Mouse (Mus musculus): ENCODE results near the gene Pcgf5.

Pcgf5 gene

DNA sequence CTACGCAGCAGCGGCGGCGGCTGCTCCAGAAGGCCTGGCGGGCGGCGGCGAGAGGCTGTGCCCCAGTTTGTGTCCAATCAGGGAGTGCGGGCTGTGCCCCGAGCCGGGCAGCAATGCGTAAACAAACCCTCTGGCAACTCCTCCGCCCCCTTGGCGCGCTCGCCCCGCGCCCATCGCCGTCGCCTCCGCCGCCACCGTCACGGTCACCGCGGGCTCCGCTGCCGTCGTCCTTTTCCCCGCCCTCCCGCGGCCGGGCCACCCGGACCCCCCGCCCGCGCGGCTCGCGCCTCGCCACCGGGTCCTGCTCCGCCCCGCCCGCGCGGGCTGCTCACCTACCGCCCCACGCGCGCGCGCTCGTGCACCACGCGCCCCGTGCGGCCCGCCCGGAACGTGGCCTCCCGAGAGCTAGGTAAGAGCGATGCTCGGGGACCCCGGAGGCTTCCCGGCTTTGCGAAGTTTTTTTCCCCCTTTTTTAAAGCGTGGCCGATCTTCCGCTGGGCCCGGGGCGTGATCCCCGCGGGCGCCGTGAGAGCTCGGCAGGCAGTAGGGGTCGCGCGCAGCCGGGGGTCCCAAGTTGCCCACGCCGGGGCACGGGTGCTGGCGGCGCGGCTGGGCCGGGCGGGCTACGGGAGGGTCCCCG is at the start of gene Pcgf5:
Pcgf5 (plus strand) TSS at position 149 of the 640 bp plus-strand sequence.
- peak; percentile 82 for DNase-seq (ENCODE audit: low read depth, low spot score)

GRCm38 (mm10) chr19:36305542-36305941 is 42.6 kb upstream of the Pcgf5 start:
- DNase-seq (ENCODE audit: low read depth, low spot score), result no peak

- no peak for DNase-seq (ENCODE audit: low read depth, low spot score)
These were observed 34.1 kb upstream of the Pcgf5 start for GRCm38 (mm10) chr19:36314010-36314409.

GRCm38 (mm10) chr19:36319735-36320134 is 28.4 kb upstream of the Pcgf5 start:
- DNase-seq (ENCODE audit: low read depth, low spot score), result no peak

DNA sequence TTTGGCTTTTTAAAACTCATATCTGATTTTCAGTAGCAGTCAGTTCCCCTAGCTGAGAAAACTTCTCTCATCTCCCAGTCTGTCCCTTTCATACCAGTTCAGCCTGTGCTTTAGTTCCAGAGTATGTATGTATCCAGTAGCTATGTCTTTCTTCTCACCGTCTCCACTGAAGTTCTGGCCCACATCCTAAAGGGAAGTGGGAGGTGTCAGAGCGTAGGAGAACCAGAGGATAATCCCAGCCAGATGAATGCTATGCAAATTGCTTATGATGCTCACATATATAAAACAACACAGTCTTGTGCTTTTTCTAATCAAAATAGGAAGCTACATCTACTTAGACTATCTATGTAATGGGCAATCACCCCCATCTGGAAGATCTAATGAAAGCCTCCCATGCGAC is 27.0 kb upstream of the Pcgf5 start:
- no peak for DNase-seq (ENCODE audit: low read depth, low spot score)

- no peak for DNase-seq (ENCODE audit: low read depth, low spot score)
These were observed 24.8 kb upstream of the Pcgf5 start for GRCm38 (mm10) chr19:36323326-36323725.

- no peak for DNase-seq (ENCODE audit: low read depth, low spot score)
These were observed 19.4 kb upstream of the Pcgf5 start for GRCm38 (mm10) chr19:36328678-36329077.

DNA sequence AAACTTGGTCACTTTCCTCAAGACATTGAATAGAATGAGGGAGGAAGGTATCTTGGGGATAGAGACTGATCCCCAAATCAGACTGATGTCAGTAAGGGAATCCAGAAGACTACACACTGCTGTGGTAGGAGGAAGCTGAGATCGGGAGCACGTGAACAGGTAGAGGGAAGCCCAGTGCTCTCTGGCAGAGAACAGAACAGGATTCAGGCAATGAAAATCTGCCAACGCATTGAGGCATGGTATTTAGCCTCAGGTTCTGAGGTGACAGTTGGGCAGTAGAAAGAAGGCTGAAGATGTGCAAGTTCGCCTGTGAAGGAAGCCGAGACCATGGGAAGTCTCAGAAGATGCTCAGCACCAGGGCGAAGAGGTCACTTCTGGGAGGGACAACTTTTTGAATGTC is 733 bp upstream of the Pcgf5 start:
- peak; percentile 32 for DNase-seq (ENCODE audit: low read depth, low spot score)

- no peak for DNase-seq (ENCODE audit: low read depth, low spot score)
These were observed 313 bp upstream of the Pcgf5 start for GRCm38 (mm10) chr19:36347831-36348160.

- DNase-seq (ENCODE audit: low read depth, low spot score), result peak; percentile 85
These were observed 835 bp downstream of the Pcgf5 start for GRCm38 (mm10) chr19:36348801-36349486.

GRCm38 (mm10) chr19:36349487-36349955 is 1.4 kb downstream of the Pcgf5 start:
- DNase-seq (ENCODE audit: low read depth, low spot score), result no peak

GRCm38 (mm10) chr19:36350181-36350580 is 2.1 kb downstream of the Pcgf5 start:
- DNase-seq (ENCODE audit: low read depth, low spot score), result peak; percentile 67

DNA sequence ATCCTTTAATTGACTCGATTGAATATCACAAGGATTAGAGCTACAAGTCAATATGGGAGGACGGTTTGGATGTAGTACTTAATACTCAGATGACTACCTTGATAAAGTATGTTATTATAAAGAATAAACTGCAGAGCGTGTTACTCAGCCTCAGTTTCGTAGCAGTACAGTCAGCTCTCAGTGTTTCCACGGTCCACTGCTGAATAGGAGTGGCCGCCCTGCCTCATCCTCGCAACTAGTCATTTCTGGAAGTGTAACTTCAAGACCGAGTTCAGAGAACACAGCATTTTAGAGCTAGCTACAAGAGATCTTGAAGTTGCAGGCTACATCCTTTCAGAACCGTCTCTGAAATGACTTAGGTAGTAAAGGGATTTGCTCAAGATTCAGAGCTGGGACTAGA is 2.8 kb downstream of the Pcgf5 start:
- no peak for DNase-seq (ENCODE audit: low read depth, low spot score)

GRCm38 (mm10) chr19:36362541-36362940 is 14.4 kb downstream of the Pcgf5 start:
- DNase-seq (ENCODE audit: low read depth, low spot score), result no peak

DNA sequence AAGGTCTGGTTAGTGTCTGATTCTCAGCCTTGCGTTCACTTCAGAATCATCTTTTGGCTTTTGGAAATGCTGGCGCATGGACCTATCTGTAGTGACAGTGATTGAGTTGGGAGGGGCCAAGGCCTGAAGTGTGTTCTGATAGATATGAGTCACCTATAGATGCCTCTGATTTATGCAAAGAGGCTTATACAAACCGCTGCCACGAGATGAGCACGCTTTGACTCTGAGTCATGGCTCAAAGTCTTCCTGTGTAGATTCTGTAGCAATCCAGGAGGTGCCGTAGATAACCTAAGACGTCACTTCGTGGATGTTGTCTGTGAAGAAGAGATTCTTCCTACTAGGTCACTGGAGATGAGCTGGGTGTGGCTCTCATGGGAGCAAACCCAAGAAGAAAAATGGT is 16.6 kb downstream of the Pcgf5 start:
- DNase-seq (ENCODE audit: low read depth, low spot score), result peak; percentile 48

- DNase-seq (ENCODE audit: low read depth, low spot score), result no peak
These were observed 23.4 kb downstream of the Pcgf5 start for GRCm38 (mm10) chr19:36371478-36371877.

DNA sequence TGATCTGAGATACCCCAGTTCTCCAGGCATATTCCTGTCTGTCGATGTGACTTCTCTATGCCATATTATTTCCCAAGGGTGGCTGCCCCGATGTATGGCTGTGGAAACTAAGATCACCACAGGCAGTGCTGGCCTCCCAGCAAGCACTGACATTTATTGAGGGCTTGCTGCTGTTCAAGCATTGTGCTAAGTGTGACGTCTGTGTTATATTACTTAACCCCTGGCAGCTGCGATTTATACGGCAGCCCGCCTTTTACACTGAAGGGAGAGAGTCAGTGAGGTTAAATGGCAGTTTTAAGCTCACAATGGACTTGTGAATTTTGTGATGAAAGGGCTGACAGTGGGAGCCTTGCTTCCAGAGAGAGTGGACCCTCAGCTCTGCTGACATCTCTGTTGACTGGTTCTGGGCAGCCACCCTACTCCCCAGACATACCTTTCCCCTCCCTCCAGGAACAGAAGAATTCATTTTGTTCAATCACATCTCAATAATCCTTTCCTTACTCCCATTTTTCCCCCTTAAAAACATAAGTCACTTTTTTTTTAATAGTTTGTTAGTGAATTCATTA is 25.0 kb downstream of the Pcgf5 start:
- DNase-seq (ENCODE audit: low read depth, low spot score), result no peak

DNA sequence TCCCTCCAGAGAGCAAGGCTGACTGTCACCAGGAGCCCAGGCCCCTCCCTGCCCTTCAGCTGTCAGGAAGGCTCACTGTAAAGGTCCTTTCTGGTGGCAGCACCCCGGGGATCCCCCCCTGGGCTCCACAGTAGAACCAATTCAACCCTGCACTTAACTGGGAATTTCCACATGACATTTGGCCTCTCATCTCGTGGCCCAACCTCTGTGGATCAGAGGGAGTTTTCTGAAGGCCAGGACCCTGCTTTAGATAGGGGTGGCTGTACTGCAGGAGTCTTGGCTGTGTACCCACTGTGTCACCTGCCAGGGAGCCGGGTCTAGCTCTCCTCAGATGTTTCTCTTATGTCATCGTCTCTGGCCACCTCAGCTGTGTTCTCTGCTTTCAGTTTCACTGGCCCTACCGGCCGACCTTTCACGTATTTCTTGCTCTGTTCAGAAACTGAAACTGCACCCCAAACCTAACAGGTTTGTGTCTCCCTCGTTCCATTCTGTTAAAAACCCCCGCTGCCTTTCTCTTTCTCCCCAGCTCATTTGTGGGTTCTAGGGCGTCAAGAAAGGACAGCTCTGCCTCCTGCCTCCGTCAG is 27.2 kb downstream of the Pcgf5 start:
- DNase-seq (ENCODE audit: low read depth, low spot score), result peak; percentile 83

GRCm38 (mm10) chr19:36377729-36378128 is 29.6 kb downstream of the Pcgf5 start:
- no peak for DNase-seq (ENCODE audit: low read depth, low spot score)

DNA sequence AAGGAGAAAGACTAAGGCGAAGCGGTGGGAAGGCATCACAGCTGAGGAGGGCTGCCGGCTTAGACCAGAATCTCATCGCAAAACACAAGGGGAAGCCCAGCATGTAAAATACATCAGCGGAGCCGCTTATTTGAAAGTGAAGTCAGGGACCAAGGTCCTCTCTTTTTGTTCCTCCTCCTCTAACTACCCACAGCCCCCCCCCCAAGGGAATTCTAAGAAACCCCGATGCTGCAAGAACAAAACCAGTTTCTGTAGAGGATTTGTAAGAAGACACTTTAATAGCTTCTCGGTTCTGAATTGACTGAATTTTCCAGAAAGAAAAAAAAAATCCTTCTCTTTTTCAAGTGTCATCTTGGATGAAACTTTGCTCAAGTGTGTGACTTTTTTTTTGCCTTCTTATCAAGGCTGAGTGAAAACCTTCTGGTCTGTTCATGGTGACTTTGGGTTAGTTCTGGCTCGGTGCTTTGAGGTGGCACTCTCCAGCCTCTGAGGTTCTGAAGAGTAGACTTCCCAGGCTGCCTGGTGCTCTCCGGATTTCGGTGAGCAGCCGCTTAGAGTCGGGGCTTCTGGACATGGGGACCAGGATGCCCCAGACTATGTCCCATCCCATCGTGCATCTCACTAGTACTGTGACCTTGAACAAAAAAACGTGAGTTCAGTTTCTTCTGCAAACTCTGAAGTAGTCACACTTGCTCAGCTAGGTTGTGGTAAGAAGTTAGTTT is 30.6 kb downstream of the Pcgf5 start:
- DNase-seq (ENCODE audit: low read depth, low spot score), result peak; percentile 52

DNA sequence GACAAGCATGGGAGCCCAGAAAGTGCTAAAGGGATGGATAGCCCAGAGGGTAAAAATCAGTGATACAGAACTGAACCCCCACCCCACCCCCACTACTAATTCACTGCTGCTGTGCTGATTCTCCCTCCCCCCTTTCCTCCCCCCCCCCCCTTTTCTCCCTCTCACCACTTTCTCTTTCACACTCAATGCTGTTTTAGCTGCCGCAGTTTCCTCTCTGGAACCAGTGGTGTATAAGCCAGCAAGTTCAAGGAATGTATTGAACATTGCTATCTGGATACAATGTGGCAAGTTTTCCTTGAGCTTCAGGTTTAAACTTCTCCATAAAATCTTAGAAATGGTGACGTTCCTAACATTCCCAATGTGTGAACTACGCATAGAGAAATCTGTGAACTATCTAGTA is 34.8 kb downstream of the Pcgf5 start:
- DNase-seq (ENCODE audit: low read depth, low spot score), result peak; percentile 54

DNA sequence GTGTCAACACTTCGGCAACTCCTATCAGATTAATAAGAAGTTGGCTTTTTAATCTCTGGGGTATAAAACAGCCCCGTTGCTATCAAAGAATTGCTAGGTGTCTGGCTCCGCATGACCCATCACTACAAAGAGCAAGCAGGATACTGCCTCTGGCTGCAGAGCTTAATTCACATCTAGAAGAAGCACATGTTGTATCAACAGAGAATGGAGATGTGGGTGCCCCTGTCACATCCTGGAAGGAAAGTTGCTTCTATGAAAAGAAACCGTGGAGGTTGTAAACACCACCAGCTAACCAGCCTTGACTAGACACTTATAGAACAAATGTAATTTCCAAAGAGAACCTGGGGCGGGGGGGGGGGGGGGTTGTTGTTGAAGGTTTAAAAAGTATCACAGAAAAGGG is 35.9 kb downstream of the Pcgf5 start:
- peak; percentile 42 for DNase-seq (ENCODE audit: low read depth, low spot score)
